Mouse (Mus musculus) megakaryocyte progenitor cell, adult 5-6 weeks (primary cell): ENCODE data around the gene Hs6st3. TPM values are rescaled to one million over a fixed set of nuclear protein-coding genes. Genes with fewer than 3 reads are reported as not detected.

Experiments
- ATAC-seq: replicated peaks from 2 replicates; pipeline ENCODE4 v1.8.0; 2016; ENCODE audit warnings: mild to moderate bottlenecking, moderate TSS enrichment, inconsistent platforms; ENCODE audit not compliant: poor library complexity
- total RNA-seq, 2 experiments: library from RNA; stranded (forward) in 1 of 2; stranded (reverse) in 1 of 2; fragments of 157-497, 149-512 nt in 1 of 2; fragments of 200-1000 nt in 1 of 2; gene quantifications; 2 replicates each; pipeline versions ENCODE4 v1.2.3 to v1.2.4; 2015 to 2017

The Hs6st3 gene
- total RNA-seq, 2 experiments from 2014 or later, result not detected

- ATAC-seq, result no peak
These were observed 491.0 kb downstream of the Hs6st3 start for GRCm38 (mm10) chr14:119629127-119629526.

GRCm38 (mm10) chr14:119633090-119633489 lies 494.9 kb downstream of the Hs6st3 start:
- no peak for ATAC-seq

- no peak for ATAC-seq
These were observed 495.5 kb downstream of the Hs6st3 start for GRCm38 (mm10) chr14:119633626-119634025.

- ATAC-seq, result peak; percentile 46; the same call in 1 of the 2 replicates
These were observed 504.7 kb downstream of the Hs6st3 start for GRCm38 (mm10) chr14:119642874-119643273.

- peak; percentile 61 for ATAC-seq
These were observed 505.7 kb downstream of the Hs6st3 start for GRCm38 (mm10) chr14:119643840-119644239.

- ATAC-seq, result no peak
These were observed 518.8 kb downstream of the Hs6st3 start for GRCm38 (mm10) chr14:119656936-119657335.

GRCm38 (mm10) chr14:119665741-119666141 lies 527.6 kb downstream of the Hs6st3 start:
- no peak for ATAC-seq

- ATAC-seq, result peak; percentile 77
These were observed 529.3 kb downstream of the Hs6st3 start for GRCm38 (mm10) chr14:119667421-119667820.

GRCm38 (mm10) chr14:119670836-119671587 lies 532.9 kb downstream of the Hs6st3 start:
- ATAC-seq, result no peak

GRCm38 (mm10) chr14:119678574-119678973 lies 540.4 kb downstream of the Hs6st3 start:
- ATAC-seq, result no peak

GRCm38 (mm10) chr14:119680052-119680451 lies 541.9 kb downstream of the Hs6st3 start:
- no peak for ATAC-seq

GRCm38 (mm10) chr14:119687885-119688284 lies 549.7 kb downstream of the Hs6st3 start:
- ATAC-seq, result no peak

GRCm38 (mm10) chr14:119699982-119700381 lies 561.8 kb downstream of the Hs6st3 start:
- ATAC-seq, result no peak

GRCm38 (mm10) chr14:119714712-119715111 lies 576.6 kb downstream of the Hs6st3 start:
- no peak for ATAC-seq

GRCm38 (mm10) chr14:119717323-119717722 lies 579.2 kb downstream of the Hs6st3 start:
- no peak for ATAC-seq

GRCm38 (mm10) chr14:119725102-119725501 lies 587.0 kb downstream of the Hs6st3 start:
- ATAC-seq, result no peak

- ATAC-seq, result no peak
These were observed 593.4 kb downstream of the Hs6st3 start for GRCm38 (mm10) chr14:119731436-119732080.

- no peak for ATAC-seq
These were observed 594.1 kb downstream of the Hs6st3 start for GRCm38 (mm10) chr14:119732219-119732618.

GRCm38 (mm10) chr14:119737408-119737961 lies 599.3 kb downstream of the Hs6st3 start:
- ATAC-seq, result peak; percentile 48; the same call in 1 of the 2 replicates

- ATAC-seq, result no peak
These were observed 603.6 kb downstream of the Hs6st3 start for GRCm38 (mm10) chr14:119741791-119742190.

- ATAC-seq, result peak; percentile 80
These were observed 623.2 kb downstream of the Hs6st3 start for GRCm38 (mm10) chr14:119761376-119761775.

- ATAC-seq, result no peak
These were observed 633.9 kb downstream of the Hs6st3 start for GRCm38 (mm10) chr14:119772040-119772439.
